Mouse (Mus musculus): ENCODE results near the gene Ptchd3.

- TF ChIP-seq POLR2A (IDR thresholded peaks at IDR 0.05; ENCODE audit: extremely low read depth, insufficient read depth, low read length) (no peak), CTCF (IDR thresholded peaks at IDR 0.05; ENCODE audit: extremely low read depth, insufficient read depth, low read length) (no peak)
These were observed 48.2 kb upstream of the Ptchd3 start for GRCm38 (mm10) chr11:121781831-121782230.
